Mouse (Mus musculus) brain, embryonic 14.5 days (tissue): ENCODE measurements at regions not wholly inside any gene's neighbourhood (a gene's known extent, or its start where the extent isn't known, plus 50 kb on each side); places are given as distances from the start of the nearest gene placed in this dataset.

Experiments
- DNase-seq: peaks from one replicate; pipeline ENCODE4 v3.0.0-alpha.2; 2011; ENCODE audit warnings: low read depth
- CTCF ChIP-seq: fragments of 200-500 bp; IDR thresholded peaks from 2 replicates; pipeline ENCODE4 v1.5.1; 2012; ENCODE audit warnings: inconsistent platforms, mild to moderate bottlenecking, moderate library complexity, borderline replicate concordance; ENCODE audit not compliant: insufficient read depth, insufficient read length; ENCODE audit errors: extremely low read depth
- POLR2A ChIP-seq: fragments of 200-500 bp; IDR thresholded peaks from 2 replicates; pipeline ENCODE4 v1.6.1; 2012; ENCODE audit warnings: mild to moderate bottlenecking, inconsistent platforms, borderline replicate concordance; ENCODE audit not compliant: poor library complexity, insufficient read depth, insufficient read length, severe bottlenecking; ENCODE audit errors: extremely low read depth

GRCm38 (mm10) chr9:17454397-17454796 is 837.5 kb upstream of the Chordc1 start:
- no peak for DNase-seq
- TF ChIP-seq CTCF (no peak), POLR2A (no peak)

GRCm38 (mm10) chr9:17466379-17466778 is 825.5 kb upstream of the Chordc1 start:
- TF ChIP-seq POLR2A (no peak), CTCF (no peak)
- DNase-seq = no peak

GRCm38 (mm10) chr9:17484701-17485422 is 807.1 kb upstream of the Chordc1 start:
- TF ChIP-seq CTCF (no peak), POLR2A (no peak)
- DNase-seq = peak; percentile 82

- no peak for TF ChIP-seq CTCF
- no peak for TF ChIP-seq POLR2A
- DNase-seq = peak; percentile 58
Observed at GRCm38 (mm10) chr9:17500161-17500756, 791.7 kb upstream of the Chordc1 start.

- DNase-seq = no peak
- no peak for TF ChIP-seq CTCF
- TF ChIP-seq POLR2A = no peak
Observed at GRCm38 (mm10) chr9:17508744-17509143, 783.2 kb upstream of the Chordc1 start.

GRCm38 (mm10) chr9:17556186-17556585 is 735.7 kb upstream of the Chordc1 start:
- no peak for DNase-seq
- TF ChIP-seq CTCF = no peak
- TF ChIP-seq POLR2A = no peak

GRCm38 (mm10) chr9:17557611-17558370 is 734.1 kb upstream of the Chordc1 start:
- no peak for DNase-seq
- TF ChIP-seq POLR2A = no peak
- TF ChIP-seq CTCF = no peak

GRCm38 (mm10) chr9:17567784-17568518 is 724.0 kb upstream of the Chordc1 start:
- TF ChIP-seq CTCF = no peak
- DNase-seq = peak; percentile 50

GRCm38 (mm10) chr9:17587558-17587957 is 704.4 kb upstream of the Chordc1 start:
- no peak for TF ChIP-seq POLR2A
- TF ChIP-seq CTCF = no peak
- no peak for DNase-seq

- peak; percentile 44 for DNase-seq
- TF ChIP-seq CTCF = no peak
- no peak for TF ChIP-seq POLR2A
Observed at GRCm38 (mm10) chr9:17587968-17588550, 703.9 kb upstream of the Chordc1 start.

- no peak for DNase-seq
- TF ChIP-seq POLR2A (no peak), CTCF (no peak)
Observed at GRCm38 (mm10) chr9:17611146-17611545, 680.8 kb upstream of the Chordc1 start.
